Mouse (Mus musculus): ENCODE measurements around the gene Platr17.
"Not testable (repeated sequence)": the region's sequence is repeated elsewhere in the genome, so short reads cannot be mapped to it uniquely, and the experiment has no call there.

Gene Platr17

DNA sequence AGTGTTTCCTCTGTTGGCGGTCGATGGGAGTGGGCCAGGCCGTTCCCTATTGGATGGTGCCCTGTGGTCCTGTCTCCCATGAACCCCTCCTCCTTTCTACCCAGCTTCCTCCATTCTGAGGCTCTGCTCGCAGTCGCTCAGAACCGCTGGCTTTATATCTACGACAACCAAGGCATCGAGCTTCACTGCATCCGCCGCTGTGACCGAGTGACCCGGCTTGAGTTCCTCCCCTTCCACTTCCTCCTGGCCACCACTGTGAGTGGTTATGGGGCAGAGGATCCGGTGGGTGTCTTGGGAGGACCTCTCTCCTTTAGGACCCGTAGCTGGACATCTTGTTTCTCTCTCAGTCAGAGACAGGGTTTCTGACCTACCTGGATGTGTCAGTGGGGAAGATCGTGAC, 38.5 kb downstream of the Platr17 start:
- DNase-seq (ENCODE audit: low spot score), result no peak

DNA sequence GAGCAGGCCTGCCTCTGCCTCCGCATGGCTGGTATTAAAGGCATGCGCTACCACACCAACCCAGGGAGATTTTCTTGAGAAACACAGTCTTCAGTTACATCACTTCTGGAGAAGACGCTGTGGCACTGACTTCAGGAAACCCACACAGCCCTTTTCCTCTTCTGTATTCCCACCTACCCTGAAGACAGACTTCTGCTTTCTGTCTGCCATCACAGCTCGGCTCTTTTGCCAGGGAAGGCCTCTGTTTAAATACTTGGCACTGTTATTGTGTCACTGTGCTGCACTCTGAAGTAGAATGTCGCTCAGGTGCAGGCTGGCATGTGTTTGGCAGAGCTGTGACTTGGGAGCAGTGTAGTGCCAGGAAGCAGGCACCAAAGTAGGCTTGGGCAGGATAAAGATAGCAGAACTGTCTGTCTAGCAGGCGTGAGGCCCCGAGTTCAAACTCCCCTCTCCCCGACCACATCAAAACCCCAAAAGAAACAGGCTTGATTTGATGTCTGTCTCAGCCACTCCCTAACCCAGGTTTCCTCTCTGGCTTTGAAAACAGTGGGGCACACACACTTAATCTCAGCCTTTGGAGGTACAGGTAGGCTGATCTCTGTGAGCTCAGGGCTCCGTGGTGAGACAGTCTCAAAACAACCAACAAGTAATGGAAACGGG, 42.6 kb downstream of the Platr17 start:
- DNase-seq (ENCODE audit: low spot score), result no peak

DNA sequence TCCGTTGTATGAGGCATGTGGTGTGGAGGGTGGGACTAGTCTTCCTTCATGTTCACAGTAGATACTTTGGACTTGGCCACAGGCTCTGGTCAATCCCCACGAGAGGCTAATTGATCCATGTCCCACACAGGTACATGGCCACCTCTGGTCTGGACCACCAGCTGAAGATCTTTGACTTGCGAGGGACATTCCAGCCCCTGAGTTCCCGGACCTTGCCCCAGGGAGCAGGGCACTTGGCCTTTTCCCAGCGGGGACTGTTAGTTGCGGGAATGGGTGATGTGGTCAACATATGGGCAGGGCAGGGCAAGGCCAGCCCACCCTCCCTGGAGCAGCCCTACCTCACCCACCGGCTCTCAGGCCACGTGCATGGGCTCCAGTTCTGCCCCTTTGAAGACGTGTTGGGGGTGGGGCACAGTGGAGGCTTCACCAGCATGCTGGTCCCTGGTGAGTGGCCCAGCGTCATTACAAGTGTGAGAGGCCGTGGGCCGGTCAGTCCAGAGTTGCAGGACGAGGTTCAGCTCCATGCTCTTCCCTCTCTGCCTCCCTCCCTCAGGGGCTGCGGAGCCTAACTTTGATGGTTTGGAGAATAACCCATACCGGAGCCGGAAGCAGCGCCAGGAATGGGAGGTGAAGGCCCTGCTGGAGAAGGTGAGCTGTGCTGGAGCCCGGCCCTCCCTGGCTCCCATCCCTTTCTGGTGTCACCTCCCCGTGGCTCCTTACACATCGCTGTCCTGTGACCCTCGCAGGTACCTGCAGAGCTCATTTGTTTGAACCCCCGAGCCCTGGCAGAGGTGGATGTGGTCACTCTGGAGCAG, 43.4 kb downstream of the Platr17 start:
- DNase-seq (ENCODE audit: low spot score), result no peak

DNA sequence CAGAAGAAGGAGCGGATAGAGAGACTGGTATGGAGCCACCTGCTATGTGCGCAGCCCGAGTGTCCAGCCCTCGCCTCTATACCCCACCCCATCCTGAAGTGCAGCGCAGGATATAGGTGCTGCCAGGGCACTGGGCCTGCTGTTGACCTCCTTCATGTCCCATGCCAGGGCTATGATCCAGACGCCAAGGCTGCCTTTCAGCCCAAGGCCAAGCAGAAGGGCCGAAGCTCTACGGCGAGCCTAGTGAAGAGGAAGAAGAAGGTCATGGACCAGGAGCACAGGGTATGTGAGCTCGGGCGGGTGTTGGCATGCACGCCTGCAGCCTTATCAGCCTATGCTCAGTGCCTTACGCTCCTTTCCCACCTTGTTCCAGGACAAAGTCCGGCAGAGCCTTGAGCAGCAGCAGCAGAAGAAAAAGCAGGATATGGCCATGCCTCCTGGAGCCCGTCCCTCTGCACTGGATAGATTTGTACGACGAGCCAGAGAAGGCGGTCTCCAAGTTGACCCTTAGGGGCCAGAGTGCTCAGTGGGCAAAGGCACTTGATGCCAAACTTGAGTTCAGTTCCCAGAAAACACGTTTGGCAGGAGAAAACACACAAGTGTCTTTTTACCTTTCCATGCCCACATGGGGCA, 44.1 kb downstream of the Platr17 start:
- no peak for DNase-seq (ENCODE audit: low spot score)

DNA sequence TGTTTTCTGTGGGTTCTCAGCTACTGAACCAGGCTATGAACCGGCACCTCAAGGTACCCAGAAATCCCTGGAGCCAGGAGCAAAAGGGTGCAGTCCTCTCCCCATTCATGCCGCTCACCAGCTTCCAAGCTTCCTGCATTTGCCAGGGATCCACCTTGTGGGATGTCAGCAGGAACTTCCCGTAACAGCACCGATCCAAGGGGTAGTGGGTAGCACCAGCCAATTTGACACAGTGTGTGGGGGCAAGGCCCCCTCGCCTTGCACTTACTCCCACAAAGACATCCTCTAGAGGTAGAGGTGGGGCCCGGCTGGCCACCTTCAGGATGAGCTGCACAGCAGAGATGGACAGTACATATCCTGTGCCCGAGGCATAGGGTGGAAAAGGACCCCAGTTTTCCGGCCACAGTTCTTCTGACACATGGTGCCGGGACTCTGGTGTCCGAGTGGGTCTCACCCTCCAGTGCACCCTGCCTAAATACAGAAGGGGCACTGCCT, 45.2 kb downstream of the Platr17 start:
- no peak for DNase-seq (ENCODE audit: low spot score)

DNA sequence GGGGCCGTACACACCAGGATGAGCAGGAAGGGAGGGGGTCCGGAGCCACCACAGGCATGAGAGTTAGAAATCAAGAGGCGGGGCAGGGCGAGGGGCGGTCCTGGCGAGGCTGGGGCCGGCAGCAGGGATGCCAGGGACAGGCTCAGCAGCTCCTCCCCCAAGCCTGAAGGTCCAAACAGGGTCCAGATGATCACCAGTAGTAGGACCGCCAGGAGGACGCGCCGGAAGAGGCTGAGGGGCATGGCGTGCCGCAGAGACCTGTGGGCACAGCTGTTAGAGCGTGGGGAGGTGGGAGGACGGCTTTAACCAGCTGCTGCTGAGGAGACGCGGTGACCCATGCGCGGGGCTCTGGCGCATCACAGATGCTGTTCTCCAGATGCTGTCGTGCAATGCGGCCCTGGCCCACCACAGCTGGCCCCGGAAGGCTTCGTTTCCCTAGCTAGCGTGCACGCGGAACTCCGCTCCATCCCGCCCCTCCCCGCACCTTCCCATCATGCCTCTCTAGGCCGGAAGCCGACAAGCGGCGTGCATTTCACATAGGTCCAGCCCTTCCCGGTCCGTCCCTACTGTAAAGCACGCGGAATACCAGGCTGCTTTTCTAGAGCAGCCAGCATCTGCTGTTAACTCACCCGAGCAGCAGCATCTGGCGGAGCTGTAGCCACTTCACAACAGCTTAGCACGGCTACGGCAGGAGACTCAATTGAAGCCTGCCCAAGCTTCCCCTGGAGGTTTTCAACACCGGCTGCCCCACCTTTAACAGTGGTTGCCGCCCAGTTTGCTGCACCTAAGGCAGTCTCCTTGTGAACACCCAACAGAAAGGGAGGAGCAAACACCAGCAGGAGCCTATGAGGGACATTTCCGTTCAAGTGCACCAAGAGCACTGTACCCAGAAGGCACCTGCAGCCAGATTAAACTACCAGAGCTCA, 46.3 kb downstream of the Platr17 start, which contains the start of gene B3galt4:
TSS of gene B3galt4 (minus strand) at position 468 of the 926 bp plus-strand sequence.
- DNase-seq (ENCODE audit: low spot score), result peak; percentile 57

DNA sequence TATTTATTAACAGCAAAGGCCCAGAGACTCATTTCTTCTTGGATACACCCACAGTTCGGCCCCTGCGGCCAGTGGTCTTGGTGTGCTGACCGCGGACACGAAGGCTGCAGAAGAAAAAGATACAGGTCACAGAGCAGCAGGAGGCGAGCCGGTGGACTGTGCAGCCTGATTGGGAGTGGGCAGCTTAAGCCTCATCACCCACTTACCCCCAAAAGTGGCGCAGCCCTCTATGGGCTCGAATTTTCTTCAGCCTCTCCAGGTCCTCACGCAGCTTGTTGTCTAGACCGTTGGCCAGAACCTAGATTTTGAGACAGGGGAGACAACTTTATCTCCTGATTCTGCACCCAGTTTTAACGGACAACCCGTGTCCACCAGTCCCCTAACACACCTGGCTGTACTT, 47.1 kb downstream of the Platr17 start:
- DNase-seq (ENCODE audit: low spot score), result not testable (repeated sequence)

DNA sequence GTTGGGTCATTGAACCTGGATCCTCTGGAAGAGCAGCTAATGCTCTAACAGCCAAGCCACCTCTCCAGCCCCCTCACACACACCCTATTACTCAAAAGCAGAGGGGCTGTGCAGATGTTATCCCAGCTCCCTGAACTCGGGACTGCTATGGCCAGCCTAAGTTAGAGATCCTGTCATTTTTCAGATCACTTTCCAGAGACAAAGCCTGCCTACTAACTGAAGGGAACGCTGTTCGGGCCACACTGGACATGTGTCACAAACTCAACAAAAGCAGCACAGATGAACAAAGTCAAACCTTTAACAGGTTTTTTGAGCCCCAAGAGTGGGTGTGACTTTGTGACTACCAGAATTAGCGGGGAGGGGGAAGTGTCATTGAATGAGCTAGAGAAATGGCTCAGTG, 47.9 kb downstream of the Platr17 start:
- DNase-seq (ENCODE audit: low spot score), result no peak

DNA sequence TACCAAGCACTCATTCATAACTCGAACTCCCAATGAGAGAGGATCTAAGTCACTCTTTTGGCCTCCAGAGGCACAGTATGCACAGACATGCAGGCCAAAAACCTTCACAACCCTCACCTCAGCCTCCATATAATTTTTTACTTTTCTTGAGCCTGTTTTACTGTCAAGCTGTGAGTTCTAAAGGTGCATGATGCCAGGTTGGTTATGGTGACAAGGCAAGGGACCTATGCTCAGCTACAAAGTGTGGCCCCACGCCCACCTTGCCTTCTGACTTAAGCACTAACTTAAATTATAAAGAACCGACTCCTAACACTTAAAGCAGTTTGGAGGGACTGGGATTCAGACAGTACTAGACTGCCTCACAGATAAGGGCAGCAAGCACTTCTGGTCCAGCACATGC, 48.4 kb downstream of the Platr17 start:
- no peak for DNase-seq (ENCODE audit: low spot score)

DNA sequence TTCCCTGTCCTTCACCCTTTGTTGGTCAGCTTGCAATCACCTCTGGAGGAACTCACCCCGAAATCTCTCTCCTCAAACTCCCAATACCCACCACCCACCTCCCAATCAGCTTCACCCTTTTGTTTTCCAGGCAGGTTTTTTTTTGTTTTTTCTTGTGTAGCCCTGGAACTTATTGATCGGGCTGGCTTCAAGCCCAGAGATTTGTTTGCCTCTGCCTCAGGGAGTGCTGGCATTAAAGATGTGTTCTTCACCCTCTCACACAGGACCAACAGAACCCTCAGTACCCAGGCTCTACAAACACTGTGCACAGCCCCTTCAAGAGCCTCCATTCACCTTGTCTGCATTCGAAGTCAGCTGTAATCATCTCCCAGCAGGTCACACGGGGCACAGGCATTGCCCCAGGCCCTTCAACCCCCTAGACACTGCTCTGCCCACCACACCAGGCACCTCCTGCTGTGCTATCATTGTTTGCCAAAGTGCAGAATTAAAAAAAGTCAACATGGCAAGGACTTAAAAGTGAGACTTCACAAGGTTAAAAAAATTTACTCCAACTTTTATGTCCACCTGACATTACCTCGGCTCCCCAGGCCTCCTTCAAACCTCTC, 49.1 kb downstream of the Platr17 start:
- no peak for DNase-seq (ENCODE audit: low spot score)

DNA sequence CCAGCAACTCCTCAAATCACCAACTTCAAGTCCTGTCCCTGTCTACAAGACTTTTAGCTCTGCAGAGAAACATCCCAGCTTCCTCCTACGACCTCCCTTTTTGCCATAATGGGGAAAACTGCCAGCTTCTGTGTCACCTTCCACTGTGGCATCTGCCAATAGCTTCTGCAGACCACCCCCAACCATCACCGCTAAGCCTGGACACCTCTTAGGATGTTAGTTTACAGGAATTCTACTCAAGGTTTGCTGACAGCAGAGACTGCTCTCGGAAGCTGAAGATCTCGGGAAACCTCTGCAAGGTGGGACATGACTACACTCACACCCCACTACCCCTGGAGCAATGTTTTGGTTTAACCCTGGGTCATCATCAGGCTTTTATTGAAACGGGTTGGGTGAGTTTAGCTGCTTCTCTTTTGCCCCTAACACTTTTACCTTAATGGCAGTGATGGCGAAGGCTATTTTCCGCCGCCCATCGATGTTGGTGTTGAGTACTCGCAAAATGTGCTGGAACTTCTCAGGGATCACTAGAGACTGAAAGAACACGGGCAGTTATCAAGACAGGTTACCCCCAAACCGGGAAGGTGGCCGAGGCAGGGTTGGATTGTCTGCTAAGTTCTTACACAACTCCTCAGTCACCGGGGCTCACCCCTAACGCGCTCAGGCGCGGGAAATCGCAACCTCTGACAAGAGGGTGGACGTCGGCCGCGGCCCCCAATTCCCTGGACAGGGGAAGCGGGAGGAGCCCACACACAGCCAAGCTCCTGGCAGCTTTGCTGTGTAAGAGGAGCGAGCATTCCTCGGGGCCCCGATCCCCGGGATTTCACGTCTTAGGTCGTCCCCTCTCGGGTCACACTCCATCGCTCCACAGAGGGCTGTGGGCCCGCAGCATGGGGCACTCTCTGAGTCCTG, 50.0 kb downstream of the Platr17 start:
- no peak for DNase-seq (ENCODE audit: low spot score)

DNA sequence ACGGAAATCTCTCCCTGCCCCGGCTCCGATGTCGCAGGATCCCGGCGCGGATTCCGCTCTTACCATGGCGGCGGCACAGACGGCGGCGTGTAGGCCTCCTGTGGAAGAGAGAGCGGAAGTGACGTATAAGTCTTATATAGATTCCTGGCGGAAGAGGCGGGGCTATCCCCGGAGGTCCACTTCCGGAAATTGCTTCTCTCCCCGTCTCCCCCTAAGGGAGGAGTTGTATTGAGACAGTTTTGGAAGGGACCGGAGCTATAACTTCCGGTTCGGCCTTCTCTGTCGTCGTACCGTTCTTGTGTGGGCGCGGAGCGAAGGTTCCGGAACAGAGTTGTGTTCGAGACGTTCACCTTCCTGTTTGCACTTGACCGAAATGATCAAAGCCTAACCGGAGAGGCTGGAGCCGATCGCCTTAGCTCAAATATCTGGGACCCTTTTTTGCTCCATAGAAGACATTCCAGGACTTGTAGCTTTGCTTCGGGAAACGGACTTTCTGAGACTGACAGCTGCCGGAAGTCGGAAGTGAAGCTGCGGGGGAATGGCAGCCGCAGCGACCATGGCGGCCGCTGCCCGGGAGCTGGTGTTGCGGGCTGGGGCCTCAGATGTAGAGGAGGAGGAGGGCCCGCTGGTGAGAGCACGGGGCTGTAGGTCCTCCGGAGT, 50.8 kb downstream of the Platr17 start, which contains the start of the genes Vps52 and Rps18:
TSS of gene Vps52 (plus strand) at position 258 of the 660 bp plus-strand sequence.
TSS of gene Rps18 (minus strand) at position 447 of the 660 bp plus-strand sequence.
- DNase-seq (ENCODE audit: low spot score), result peak; percentile 92

Data from ovary, postnatal 10 days (tissue).